Mouse (Mus musculus) gastrocnemius, postnatal 36 days (tissue): Measurements from ENCODE around the gene Dctn3. TPM values are rescaled to one million over a fixed set of nuclear protein-coding genes. Genes with fewer than 3 reads are reported as not detected.
A peak's percentile ranks its signal among the peaks of the same experiment; 100 is the strongest.

Source experiments
- DNase-seq, 2 experiments: peaks; one replicate each; pipeline ENCODE4 v3.0.0; 2022
- intact Hi-C: fragments of 180-260 bp; cut with DNase I; formaldehyde crosslinking; loops from one replicate; pipeline ENCODE4 v1.15.1; 2025
- total RNA-seq, 2 experiments: library from RNA; stranded (reverse); gene quantifications; 2 replicates each; pipeline ENCODE4 v1.2.3; 2021

The Dctn3 gene
- total RNA-seq, 2 experiments from 2014 or later = 40.9 to 41.9 TPM

DNA sequence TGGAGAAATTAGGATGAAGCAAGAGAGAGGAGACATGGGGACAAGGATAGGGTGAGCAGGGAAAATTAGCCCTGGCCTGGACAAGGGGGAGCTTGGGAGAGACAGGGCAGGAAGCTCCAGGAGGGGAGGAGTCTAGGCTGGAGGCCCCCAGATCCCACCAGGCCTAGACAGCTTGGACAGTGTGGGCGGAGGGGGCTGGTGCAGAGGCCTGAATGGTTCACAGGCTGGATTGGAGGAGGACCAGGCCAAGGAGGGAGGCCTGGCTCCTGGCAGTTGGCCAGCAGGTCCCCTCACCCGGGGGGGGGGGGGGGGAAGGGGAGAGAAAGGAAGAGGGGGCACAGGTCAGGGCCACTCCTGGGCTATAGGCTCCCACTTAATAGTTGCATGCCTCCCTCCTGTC, 43.7 kb downstream of the Dctn3 start:
- no peak for DNase-seq
- intact Hi-C loops = no loop called here

GRCm38 (mm10) chr4:41678863-41679262, 44.1 kb downstream of the Dctn3 start:
- intact Hi-C loops = no loop called here
- no peak for DNase-seq

DNA sequence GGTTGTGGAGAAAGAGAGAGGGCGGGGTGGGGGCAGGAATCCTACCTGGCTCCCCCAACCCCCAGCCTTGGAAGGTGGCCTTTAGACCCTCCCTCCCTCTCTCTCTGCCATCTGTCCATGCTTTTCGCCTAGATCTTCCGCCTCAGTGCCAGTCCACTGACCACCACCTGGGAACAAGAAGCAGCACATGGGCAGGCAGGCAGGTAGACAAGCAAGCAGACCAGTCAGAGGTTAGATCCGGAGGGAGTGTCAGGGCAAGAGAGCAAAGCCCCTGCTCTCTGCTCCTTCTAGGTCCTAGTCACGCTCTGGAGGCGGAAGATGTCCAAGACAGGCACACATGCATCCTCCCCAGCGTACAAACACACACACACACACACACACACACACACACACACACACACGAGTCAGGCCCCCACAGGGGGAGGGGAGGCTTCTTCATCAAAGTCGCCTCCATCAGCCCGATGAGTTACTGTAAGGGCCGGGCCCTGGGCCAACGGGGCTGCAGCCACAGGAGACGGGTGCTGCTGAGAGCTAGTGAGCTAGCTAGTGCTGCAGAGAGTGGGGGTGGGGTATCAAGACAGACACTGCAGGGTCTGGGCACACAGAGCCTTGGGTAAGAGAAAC, 45.9 kb downstream of the Dctn3 start:
- intact Hi-C loops = no loop called here
- no peak for DNase-seq

DNA sequence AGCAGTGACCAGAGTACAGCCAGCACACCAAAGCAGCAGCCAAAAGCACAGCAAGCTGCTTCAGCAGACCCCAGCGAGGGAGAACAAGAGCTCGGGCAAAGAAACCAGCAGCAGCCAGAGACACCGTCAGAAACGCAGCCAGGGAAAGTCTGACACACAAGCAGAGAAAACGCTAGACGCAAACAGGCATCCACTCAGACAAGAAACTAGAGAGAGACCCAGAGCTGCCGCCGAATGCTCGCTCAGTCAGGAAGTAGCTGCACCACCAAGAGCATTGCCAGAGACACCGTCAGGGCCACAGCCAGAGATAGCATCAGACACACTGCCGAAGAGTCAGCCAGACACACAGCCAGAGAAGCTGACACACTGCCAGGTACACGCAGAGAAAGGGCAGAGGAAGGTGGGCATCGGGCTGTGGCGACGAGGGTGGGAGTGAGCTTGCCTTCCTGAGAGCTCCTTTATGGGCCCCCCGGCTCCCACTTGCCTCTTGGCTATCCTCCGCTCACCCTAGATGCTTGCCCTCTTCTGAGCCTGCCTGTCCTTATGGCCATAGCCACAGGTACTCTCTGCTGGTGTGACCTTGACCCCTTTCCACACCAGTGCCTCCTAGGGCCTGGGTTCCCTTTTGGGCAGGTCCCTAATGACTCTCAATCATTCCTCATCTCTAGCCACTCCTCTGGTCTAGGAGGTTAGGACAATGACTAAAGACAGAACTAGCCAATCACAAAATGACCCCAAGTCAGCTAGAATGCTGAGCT, 46.5 kb downstream of the Dctn3 start:
- no peak for DNase-seq
- intact Hi-C loops = no loop called here

- DNase-seq = no peak
- intact Hi-C loops = no loop called here
Observed at GRCm38 (mm10) chr4:41673186-41673585, 49.8 kb downstream of the Dctn3 start.

DNA sequence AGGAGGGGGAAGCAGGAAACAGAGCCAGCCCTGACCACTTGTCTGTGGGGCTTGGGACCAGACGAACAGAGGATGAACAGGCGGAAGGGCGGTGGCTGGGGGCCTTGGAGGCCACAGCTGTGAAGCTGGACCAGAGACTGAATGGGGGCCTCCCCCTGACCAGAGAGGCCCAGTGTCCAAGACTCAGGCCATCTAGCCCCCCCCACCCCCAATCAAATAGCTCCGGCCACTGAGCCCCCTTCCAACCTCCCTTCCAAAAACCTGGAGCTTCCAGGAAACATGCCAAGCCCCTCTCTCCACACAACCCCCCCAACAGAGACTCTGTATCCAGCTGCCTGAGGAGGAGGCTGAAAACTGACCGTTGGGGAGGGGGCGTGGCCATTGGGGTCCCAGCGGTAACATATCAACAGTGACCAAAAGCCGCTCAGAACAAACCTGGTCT, 50.4 kb downstream of the Dctn3 start:
- DNase-seq = no peak
- intact Hi-C loops = no loop called here

DNA sequence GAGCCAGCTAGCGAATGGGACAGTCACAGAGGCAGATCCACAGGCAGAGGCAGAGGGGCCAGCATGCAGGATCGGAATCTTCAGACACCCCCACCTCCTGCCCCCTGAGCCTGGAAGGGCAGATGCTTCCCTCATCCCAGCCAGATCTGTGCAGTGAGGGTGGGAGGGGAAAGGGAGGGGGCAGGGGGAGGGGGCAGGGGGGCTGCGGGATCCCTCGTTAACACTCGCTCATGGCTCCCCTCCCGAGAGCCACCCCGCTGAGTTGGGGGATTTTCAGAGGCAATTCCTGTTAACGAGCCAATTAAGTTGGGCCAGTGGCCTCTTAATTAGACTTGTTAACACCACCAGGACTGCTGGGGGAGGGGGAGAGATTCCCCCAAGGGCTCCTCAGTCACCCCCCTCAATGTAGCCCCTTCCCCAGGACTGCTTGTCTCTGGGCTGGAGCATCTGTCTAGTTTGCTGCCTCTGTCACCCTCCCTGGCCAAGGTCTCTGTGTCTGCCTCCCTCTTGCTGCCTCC, 50.9 kb downstream of the Dctn3 start:
- intact Hi-C loops = no loop called here
- no peak for DNase-seq

DNA sequence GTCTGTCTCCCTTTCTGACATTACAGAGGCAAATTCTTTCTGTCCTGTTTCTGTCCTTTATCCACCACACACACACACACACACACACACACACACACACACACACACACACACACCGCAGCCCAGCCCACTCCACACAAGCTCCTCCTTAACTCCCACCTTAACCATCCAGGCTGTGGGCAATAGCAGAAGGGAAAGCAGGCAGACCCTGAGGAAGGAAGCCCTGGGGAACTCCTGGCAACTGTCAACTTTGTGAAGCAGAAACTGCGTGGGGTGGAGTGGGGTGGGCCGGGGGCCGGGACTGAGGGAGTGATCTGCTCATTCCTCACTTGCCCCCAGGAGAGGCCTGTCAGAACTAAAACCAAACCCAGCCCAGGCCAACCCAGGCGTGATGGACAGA, 51.5 kb downstream of the Dctn3 start:
- no peak for DNase-seq
- intact Hi-C loops = no loop called here

GRCm38 (mm10) chr4:41670836-41671235, 52.1 kb downstream of the Dctn3 start:
- no peak for DNase-seq
- intact Hi-C loops = no loop called here

DNA sequence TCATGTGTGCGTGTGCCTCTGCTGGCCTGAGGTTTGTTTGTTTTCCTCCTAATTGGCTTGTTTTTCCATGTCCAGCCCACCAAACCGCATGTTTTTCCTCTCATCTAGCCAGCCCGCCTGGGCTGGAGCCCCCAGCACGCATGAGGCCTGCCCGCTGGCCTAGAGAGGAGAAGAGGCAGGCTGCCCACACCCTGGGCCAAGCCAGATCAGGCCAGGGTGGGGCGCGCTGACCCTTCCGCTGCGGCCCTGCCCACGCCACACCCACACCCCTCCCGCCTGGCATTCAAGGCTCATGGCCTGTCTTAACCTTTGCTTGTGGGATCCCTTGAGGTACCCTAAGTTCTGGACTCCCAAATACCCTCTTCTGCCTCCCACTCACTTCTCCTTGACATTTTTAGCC, 56.3 kb downstream of the Dctn3 start:
- intact Hi-C loops = no loop called here
- DNase-seq = peak; percentile 40 to 66

DNA sequence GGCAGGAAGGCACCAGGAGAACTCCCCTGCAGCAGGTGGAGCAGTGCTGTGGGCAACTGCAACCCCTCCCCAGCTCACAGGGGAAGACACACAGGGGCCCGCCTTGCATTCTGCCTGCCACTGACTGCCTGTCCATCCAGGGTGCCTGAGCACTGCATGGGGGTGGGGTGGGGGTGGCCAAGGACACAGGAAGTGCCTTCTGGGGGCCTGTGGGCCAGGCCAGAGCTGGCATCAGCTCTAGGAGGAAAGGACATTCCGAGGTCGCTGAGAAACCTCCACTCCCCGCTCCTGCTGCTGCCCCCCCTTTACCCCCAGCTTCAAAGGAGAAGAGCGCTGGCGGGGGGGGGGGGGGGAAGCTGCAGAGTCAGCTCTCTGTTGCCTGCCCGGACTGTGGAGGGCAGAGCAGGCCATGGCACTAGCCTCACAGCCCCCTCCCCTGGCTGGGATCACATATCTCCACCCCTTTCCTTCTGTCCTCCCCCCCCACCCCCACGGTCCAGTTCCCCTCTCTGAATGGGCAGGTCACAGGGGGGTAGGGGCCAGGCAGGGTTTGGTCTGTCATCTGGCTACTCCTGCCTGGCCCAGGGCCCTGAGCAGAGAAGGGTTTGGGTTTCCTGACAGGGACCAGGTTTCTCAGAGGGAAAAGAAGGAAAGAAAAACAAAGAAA, 57.8 kb downstream of the Dctn3 start:
- intact Hi-C loops = no loop called here
- DNase-seq = no peak

Other genes starting within 250 kb of the Dctn3 start
- 10 to 100 TPM; 66.0 to 66.5 TPM for gene AI464131, start 220.1 kb downstream of the Dctn3 start, total RNA-seq
- under 1 TPM in 1 of 2 experiments, not detected in 1; 0.37 TPM for gene 1110017D15Rik, start 205.8 kb downstream of the Dctn3 start, total RNA-seq
- gene Fam219a, start 153.6 kb downstream of the Dctn3 start, total RNA-seq = 10 to 100 TPM; 19.3 to 20.4 TPM
- not detected for gene Dnaic1, start 153.4 kb downstream of the Dctn3 start, total RNA-seq
- gene Enho, start 82.8 kb downstream of the Dctn3 start, total RNA-seq = 10 to 100 TPM; 10.3 to 10.9 TPM
- 10 to 100 TPM; 24.8 to 31.1 TPM for gene Cntfr, start 26.1 kb downstream of the Dctn3 start, total RNA-seq
- gene Il11ra1, start 23.2 kb downstream of the Dctn3 start, total RNA-seq = 10 to 100 TPM; 30.8 to 41.2 TPM
- gene Rpp25l, start 9.6 kb downstream of the Dctn3 start, total RNA-seq = 10 to 100 TPM; 46.8 to 50.0 TPM
- gene Arid3c, start 8.0 kb upstream of the Dctn3 start, total RNA-seq = not detected
- 10 to 100 TPM; 27.5 to 36.7 TPM for gene Galt, start 32.1 kb upstream of the Dctn3 start, total RNA-seq
- gene Sigmar1, start 33.0 kb upstream of the Dctn3 start, total RNA-seq = 1 to 10 TPM; 7.2 to 8.8 TPM
- gene Ccl27a, start 51.1 kb upstream of the Dctn3 start, total RNA-seq = 10 to 100 TPM; 18.5 to 19.1 TPM
- not detected for gene Gm21541, start 180.4 kb upstream of the Dctn3 start, total RNA-seq
- gene Gm20878, start 218.4 kb upstream of the Dctn3 start, total RNA-seq = not detected
- under 1 TPM in 1 of 2 experiments, not detected in 1; 0.07 TPM for gene Fam205a4, start 242.9 kb upstream of the Dctn3 start, total RNA-seq